Mouse (Mus musculus) embryo, embryonic 11 days (tissue): Measurements from ENCODE around the gene Tbl2.
A peak's percentile ranks its signal among the peaks of the same experiment; 100 is the strongest.

ENCODE experiments used
- DNase-seq: peaks from one replicate; pipeline ENCODE4 v3.0.0-alpha.2; 2015

Tbl2 gene

DNA sequence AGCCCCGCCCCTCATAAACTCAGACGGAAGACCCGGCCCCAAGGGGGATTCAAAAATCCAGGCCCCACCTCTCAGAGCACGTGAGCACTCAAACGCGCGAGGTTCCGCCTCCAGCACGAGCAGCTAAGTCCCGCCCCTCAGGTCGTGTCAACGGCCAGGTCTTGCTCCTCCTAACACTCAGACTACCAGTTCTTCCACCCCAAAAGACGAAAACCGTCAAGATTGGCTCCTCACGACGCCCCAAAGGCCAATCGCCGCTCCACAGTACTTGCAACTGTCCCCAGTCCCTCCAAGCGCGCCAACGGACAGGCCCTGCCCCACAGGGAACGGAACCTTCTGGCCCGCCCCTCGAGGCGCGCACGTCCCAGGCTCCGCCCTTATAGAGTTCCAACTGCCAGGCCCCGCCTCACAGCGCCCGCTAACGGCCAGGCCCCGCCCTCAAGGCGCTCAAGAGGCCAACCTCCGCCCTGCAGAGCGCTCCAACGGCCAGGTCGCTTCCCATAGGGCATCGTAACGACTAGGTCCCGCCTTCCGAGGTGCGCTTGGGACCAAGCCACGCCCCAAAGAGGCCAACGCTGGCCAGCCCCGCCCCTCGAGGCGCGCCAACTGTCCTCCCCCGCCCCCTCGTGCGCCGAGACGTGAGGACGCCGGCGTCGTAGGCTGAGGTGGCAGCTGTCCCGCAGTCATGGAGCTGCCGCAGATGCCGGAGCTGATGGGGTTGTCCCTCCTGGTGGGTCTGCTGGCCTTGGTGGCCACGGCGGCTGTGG, at the start of gene Tbl2:
Gene Tbl2 (plus strand): TSS at position 605 of the 767 bp plus-strand sequence.
- peak; percentile 100 for DNase-seq

GRCm38 (mm10) chr5:135100981-135101380, 48.5 kb upstream of the Tbl2 start:
- DNase-seq: no peak

DNA sequence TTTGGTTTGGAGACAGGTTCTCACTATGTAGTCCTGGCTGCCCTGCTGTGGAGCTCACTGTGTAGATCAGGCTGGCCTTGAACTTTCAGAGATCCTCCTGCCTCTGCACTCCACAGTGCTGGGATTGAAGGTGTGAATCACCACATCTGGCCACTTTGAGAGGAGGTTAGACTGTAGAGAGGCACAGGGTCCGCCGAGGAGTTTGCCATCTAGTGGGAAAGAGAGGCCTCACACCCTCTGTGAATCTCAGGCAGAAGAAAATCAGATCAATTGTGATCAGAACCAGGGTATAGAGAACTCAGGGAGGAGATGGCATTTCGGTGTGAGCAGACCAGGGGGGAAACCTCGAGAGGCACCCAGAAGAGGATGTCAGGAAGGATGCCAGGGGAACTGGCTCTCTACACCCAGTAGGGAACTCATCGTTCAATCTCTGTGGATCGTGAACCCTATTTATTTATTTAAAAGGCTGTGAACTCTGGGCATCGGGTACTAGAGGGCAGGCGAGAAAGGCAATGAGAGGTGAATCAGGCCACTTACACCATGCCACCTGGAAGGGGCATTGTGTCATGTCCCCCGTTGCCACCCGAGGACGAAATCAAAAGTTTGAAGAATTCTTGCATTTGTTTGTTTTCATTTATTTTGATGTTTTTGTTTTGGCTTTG, 45.3 kb upstream of the Tbl2 start:
- peak; percentile 16 for DNase-seq

DNA sequence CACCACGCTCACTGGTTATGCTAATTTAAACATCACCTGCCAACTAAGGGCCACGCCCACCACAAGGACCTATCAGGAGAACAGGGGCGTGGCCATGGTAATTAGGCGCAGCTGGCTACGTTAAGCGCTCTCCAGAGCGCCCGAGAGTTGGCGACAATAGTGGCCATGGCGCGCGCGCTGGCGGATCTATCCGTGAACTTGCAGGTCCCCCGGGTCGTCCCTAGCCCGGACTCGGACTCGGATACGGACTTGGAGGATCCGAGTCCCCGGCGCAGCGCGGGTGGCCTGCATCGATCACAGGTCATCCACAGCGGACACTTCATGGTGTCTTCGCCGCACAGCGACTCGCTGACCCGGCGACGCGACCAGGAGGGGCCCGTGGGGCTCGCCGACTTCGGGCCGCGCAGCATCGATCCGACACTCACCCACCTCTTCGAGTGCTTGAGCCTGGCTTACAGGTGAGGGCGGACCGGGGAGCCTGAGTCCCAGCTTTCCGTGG, 42.6 kb upstream of the Tbl2 start:
- peak; percentile 97 for DNase-seq

DNA sequence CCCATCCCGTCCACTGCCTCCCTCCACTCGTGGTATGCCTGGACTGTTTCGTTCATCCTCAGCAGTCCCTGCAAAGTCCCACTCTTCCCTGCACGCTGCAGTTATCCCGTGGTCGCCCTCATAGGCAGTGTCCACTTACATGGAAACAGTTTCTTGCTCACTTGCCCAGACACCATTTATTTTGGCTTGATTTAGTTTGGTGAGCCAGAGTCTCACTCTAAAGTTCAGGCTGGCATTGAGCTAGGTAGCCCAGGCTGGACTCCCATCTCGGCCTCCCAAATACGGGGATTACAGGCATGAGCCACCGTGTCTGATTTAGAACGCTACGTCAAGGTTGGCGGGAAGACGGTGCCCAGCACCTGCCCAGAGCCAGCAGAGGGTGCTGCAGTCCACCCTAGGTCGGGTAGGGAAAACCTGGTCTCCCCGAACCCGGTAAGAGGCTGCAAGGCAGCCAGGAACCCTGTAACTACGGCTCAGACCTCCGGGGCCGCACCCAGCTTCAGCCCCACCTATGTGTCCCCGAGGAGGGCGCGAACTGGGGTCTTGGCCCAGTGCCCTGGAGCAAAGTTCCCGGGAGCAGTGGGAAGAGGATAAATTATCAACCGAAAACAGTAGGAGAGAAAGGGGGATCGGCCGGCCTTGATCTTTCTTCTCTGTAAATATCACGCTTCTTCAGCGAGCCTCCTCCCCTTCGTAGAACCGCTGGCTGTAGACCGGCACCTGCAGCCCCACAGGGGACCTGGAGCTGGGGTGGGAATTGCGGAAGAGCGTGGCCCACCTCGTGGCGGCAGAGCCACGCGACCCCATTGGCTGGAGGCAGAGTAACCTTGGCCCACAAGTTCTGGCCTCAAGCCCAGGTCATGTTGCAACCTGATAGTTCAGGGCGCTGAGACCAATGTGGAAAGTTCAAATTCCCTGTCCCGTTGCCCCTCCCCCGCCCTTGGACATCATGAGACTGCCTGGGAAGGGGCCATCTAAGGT, 41.6 kb upstream of the Tbl2 start:
- DNase-seq: peak; percentile 77

DNA sequence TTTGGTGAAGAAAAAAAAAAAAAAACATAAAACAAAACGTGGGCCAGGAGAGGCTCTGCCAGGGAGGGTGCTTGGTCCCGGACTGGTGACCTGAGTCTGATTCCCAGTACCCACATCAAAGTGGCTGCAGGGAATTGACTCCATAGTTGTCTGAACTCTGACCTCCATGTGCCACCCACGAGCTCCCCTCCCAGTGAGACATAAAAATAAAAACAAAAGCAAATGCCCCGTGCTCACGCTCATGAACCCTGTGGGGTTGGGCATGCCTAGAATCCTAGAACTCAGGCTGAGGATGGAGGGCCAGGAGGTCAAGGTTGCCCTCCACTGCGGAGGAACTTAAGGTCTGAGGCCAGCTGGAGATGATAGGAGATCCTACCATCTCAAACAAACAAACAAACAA, 40.4 kb upstream of the Tbl2 start:
- no peak for DNase-seq

DNA sequence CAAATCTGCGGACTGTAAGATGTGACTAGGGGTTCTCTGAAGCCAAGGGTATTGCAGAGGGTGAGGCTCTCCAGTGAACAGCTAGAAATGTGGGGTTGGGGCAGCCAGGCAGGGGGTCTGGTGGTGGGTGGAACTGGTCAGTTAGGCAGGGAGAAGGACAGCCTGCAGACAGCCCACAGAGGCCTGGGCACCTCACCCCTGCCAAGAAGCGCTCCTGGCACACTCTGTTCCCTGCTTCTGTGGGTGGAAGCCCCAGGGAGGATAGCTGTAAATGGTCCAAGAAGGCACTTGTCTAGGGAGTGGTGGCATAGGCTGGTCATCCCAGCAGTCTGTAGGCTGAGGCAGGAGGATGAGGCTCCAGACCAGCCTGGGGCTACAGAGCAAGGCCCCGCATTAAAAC, 40.0 kb upstream of the Tbl2 start:
- no peak for DNase-seq

- DNase-seq: no peak
These were observed 39.5 kb upstream of the Tbl2 start for GRCm38 (mm10) chr5:135109976-135110375.

DNA sequence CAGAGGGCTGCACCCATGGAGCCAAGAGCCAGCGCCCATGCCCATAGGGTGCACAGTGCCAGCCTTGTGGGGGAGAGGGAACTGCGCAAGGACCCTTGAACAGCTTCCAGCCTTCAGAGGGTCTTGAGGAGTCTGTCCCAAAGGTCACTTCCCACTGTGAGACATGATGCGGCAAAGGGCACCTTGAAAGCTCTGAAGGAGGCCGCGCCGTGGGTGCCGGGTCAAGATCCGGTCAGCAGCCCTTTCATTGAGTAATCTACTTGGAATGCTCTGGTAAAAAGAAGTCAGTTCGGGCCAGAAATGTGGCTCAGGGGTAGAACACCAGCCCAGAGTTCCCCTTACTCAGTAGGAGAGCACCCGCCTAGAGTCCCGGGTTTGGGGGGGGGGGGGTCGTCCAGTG, 35.7 kb upstream of the Tbl2 start:
- no peak for DNase-seq

DNA sequence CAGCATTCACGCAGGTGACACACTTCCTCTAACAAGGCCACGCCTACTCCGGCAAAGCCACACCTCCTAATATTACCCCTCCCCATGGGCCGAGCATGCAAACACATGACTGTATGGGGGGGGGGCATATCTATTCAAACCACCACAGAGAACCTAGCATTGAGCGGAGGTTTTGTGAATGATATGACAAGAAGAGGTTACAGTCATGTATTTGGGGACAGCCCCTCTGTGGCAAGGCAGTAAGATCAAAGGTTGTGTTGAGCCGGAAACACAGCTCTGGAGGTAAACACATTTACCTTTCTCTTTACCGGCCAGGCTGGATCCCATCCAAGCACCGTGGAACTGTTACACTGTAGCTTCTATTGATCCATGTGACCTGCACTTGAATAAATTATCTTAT, 34.2 kb upstream of the Tbl2 start:
- DNase-seq: no peak

- DNase-seq: peak; percentile 69
These were observed 30.8 kb upstream of the Tbl2 start for GRCm38 (mm10) chr5:135118589-135119081.

- DNase-seq: peak; percentile 6
These were observed 28.7 kb upstream of the Tbl2 start for GRCm38 (mm10) chr5:135120753-135121152.

GRCm38 (mm10) chr5:135126121-135126520, 23.3 kb upstream of the Tbl2 start:
- no peak for DNase-seq

DNA sequence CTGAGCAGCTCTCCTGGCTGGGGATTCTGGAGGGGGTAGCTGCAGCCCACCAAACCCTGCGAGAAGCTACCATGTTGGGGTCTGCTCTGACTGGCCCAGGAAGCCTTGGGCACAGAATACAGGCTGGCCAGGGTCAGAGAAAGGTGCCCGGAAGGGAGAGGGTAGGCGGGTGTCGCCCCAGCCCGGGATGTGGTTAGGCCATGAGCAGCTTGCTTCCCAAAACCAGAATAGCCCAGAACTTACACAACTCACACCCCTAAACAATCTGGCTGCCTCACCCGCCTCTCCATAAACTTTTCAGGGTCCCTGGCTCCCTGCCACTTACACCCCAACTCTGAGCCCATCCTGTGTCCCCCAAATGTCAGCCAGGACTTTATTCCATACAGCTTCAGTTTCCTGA, 21.8 kb upstream of the Tbl2 start:
- no peak for DNase-seq

- no peak for DNase-seq
These were observed 19.7 kb upstream of the Tbl2 start for GRCm38 (mm10) chr5:135129747-135130146.

GRCm38 (mm10) chr5:135133736-135134405, 15.6 kb upstream of the Tbl2 start:
- DNase-seq: peak; percentile 55

DNA sequence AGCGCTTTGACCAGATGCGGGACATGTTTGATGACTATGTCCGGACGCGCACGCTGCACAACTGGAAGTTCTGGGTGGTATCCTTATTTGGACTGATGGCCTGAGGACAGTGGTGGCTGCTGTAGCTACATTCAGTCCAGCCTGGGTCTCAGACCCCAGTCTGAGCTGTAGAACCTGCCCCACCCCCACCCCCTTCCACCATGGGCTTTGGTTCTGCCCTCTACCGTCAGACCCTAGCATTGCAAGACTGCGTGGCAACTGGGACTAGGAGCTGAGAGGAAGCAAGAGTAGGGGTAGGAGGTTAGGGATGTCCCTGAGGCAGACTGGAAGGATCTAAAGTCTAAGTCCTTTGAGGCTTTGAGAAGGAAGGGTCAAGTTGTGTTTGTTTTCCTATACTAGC, 14.9 kb upstream of the Tbl2 start:
- DNase-seq: peak; percentile 55

GRCm38 (mm10) chr5:135139881-135140280, 9.6 kb upstream of the Tbl2 start:
- DNase-seq: no peak

GRCm38 (mm10) chr5:135144469-135144868, 5.0 kb upstream of the Tbl2 start:
- DNase-seq: no peak

- no peak for DNase-seq
These were observed 3.9 kb upstream of the Tbl2 start for GRCm38 (mm10) chr5:135145532-135145931.

- DNase-seq: no peak
These were observed 3.5 kb upstream of the Tbl2 start for GRCm38 (mm10) chr5:135145955-135146354.

DNA sequence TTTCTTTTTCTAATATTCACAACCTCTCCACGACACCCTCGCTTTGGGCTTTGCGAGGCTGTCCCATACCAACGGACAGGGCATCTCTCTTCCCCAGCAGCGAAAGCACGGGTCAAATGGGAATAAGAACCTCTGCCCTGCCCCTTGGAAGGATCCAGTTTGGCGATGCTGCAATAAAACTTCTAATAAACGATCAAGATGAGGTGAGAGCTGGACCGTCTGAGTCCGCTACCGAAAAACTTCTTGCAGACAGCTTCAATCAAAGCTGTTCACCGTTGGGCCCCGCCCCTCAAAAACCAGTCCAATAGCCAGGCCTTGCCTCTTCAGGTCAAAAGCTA, 773 bp upstream of the Tbl2 start:
- DNase-seq: no peak

GRCm38 (mm10) chr5:135149820-135150178, 342 bp downstream of the Tbl2 start:
- DNase-seq: no peak
